Mouse (Mus musculus) intestine, embryonic 15.5 days (tissue): ENCODE data around the gene Npcd. TPM values are rescaled to one million over a fixed set of nuclear protein-coding genes. Genes with fewer than 3 reads are reported as not detected.

Experiments
- ATAC-seq: fragments of 200-750 bp; cut with Nextera tagmentation; 2 replicates; pipeline ENCODE4 v1.8.0; 2017; ENCODE audit warnings: moderate TSS enrichment, moderate library complexity
- H3K27ac ChIP-seq: fragments of 300-500 bp; sonication (generic); 2 replicates; pipeline ENCODE4 v1.5.1; 2015; ENCODE audit warnings: mild to moderate bottlenecking, inconsistent platforms
- H3K27me3 ChIP-seq: fragments of 300-500 bp; sonication (generic); replicated peaks from 2 replicates; pipeline ENCODE4 v1.6.1; 2015; ENCODE audit warnings: inconsistent platforms
- H3K36me3 ChIP-seq: fragments of 300-500 bp; sonication (generic); 2 replicates; pipeline ENCODE4 v1.6.1; 2015; ENCODE audit warnings: inconsistent platforms
- H3K4me1 ChIP-seq: fragments of 300-500 bp; sonication (generic); replicated peaks from 2 replicates; pipeline ENCODE4 v1.6.1; 2015; ENCODE audit warnings: inconsistent platforms
- H3K4me2 ChIP-seq: fragments of 300-500 bp; sonication (generic); replicated peaks from 2 replicates; pipeline ENCODE4 v1.6.1; 2015; ENCODE audit warnings: mild to moderate bottlenecking, inconsistent platforms
- H3K4me3 ChIP-seq: fragments of 300-500 bp; sonication (generic); replicated peaks from 2 replicates; pipeline ENCODE4 v1.5.1; 2015; ENCODE audit warnings: inconsistent platforms
- H3K9ac ChIP-seq: fragments of 300-500 bp; sonication (generic); 2 replicates; pipeline ENCODE4 v1.6.1; 2015; ENCODE audit warnings: inconsistent platforms
- H3K9me3 ChIP-seq: fragments of 300-500 bp; sonication (generic); 2 replicates; pipeline ENCODE4 v1.6.1; 2016; ENCODE audit warnings: inconsistent platforms
- WGBS: fragments of 180-500 bp; shearing (Covaris S2); methylation state at CpG from one replicate; pipeline ENCODE4 v1.1.7; 2015; 5-methylcytosine and 5-hydroxymethylcytosine counted together
- polyA plus RNA-seq: library from polyadenylated mRNA; unstranded; fragments of >200 nt; fragmentation: Nextera tagmentation; extraction: Ambion mirVana; gene quantifications from 2 replicates; pipeline ENCODE4 v1.2.1, GENCODE M21; 2015

Gene Npcd
- polyA plus RNA-seq, 1 experiment from 2014 or later, result 0.23 TPM

DNA sequence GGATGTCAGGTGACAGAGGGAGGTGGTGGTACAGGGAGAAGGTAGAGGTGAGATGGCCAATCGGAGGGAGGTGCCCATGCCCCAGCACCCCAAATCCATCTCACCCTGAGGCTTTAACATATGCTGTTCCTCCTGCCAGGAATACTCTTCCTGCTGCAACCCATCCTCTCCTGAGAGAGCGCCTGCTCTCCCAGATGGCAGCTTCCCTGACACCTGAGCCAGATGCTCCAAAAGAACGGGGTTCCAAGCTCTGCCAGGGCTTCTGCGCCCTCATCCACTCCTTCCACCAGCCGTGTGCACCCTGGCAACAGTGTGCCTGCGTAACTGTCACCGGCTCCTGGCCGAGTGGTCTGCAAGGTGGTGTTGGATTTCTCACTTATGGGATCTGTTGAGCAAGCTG lies 36.4 kb downstream of the Npcd start:
- H3K27me3 ChIP-seq, result peaks cover 20% of the 10 kb centered on the region
- H3K9ac ChIP-seq, result no peak overlapping the region
- ATAC-seq, result no peak
- no peak overlapping the region for H3K27ac ChIP-seq
- H3K4me1 ChIP-seq, result no peaks in the 10 kb centered on the region
- H3K4me2 ChIP-seq, result no peak overlapping the region
- no peaks in the 10 kb centered on the region for H3K36me3 ChIP-seq
- H3K4me3 ChIP-seq, result no peak overlapping the region
- no peaks in the 10 kb centered on the region for H3K9me3 ChIP-seq
- WGBS, result 82% methylated on average over 8 of the region's 8 CpGs

DNA sequence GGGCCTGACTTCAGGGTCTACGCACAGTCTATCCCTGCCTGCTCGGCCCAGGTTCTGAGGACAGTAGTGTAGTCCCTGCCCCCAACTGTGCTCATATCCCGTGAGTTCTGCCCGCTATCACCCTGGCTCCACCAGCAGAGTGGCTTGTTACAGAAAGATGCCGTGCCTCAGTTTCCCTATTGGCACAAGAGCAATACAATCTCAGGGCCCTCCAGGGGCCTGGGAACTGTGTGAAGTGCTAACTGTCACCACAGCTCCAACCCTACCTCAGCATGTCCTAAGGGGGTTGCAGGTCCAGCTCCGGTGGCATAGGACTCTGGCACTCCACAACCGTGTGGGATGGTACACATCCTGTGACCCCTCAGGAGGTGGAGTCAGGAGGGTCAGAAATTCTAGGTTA lies 36.9 kb downstream of the Npcd start:
- H3K36me3 ChIP-seq, result no peaks in the 10 kb centered on the region
- no peak for ATAC-seq
- H3K9me3 ChIP-seq, result no peaks in the 10 kb centered on the region
- no peak overlapping the region for H3K27ac ChIP-seq
- H3K9ac ChIP-seq, result no peak overlapping the region
- H3K27me3 ChIP-seq, result peaks cover 14% of the 10 kb centered on the region
- no peak overlapping the region for H3K4me3 ChIP-seq
- 81% methylated on average over 7 of the region's 7 CpGs for WGBS
- H3K4me1 ChIP-seq, result no peaks in the 10 kb centered on the region
- no peak overlapping the region for H3K4me2 ChIP-seq

DNA sequence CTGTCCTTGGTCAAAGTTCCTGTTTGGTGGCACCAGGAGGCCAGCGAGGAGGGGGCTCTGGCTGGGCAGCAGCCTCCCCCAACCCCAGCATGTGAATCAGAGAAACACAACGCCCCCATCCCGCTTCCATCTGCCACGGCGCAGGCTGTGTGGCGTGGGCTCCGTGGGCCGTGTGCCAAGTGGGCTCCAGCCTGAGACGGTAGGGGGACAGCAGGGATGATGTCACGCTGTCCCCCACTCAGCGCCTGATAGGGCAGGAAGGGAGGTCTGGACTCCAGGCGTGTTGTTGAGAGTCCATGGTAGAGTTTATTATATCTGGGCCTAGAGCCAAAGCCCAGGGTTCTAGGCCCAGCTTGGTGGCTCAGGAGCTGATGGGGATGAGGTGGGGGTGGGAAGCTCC lies 37.8 kb downstream of the Npcd start:
- Histone ChIP-seq H3K4me1 (no peaks in the 10 kb centered on the region), H3K36me3 (no peaks in the 10 kb centered on the region), H3K27me3 (peaks cover 6% of the 10 kb centered on the region; the same call in 1 of the 2 replicates), H3K4me2 (no peak overlapping the region), H3K4me3 (no peak overlapping the region), H3K9me3 (no peaks in the 10 kb centered on the region), H3K9ac (no peak overlapping the region), H3K27ac (no peak overlapping the region)
- ATAC-seq, result no peak
- WGBS, result 83% methylated on average over 12 of the region's 12 CpGs

- no peak for ATAC-seq
- Histone ChIP-seq H3K27ac (no peak overlapping the region), H3K4me1 (no peaks in the 10 kb centered on the region), H3K9ac (no peak overlapping the region), H3K4me3 (no peak overlapping the region), H3K4me2 (no peak overlapping the region), H3K9me3 (no peaks in the 10 kb centered on the region), H3K27me3 (no peaks in the 10 kb centered on the region; the same call in 1 of the 2 replicates), H3K36me3 (no peaks in the 10 kb centered on the region)
- WGBS, result 24% methylated on average over 20 of the region's 20 CpGs
Measured at GRCm38 (mm10) chr15:79794173-79794572, 39.9 kb downstream of the Npcd start.

DNA sequence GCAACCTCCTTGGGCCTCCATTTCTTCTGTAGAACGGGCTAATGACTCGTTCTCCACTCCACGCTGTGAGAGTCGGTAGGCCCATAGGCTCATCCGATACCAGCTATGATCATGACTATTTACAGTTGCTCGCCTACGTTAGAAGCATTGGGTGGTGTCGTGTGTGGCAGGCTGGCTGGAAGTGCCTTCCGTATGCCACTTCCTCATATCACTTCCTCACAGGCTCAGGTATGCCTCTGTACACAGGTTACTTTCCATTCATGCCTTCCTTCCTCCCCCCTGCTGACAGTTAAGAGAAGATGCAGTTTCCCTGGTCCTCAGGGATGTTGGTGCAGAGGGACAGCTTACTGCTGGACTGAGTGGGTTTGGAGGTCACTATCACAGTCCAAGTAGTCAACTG lies 41.0 kb downstream of the Npcd start:
- Histone ChIP-seq H3K27ac (no peak overlapping the region), H3K4me2 (no peak overlapping the region), H3K9me3 (no peaks in the 10 kb centered on the region), H3K27me3 (no peaks in the 10 kb centered on the region; the same call in 1 of the 2 replicates), H3K4me3 (no peak overlapping the region), H3K36me3 (no peaks in the 10 kb centered on the region), H3K4me1 (no peaks in the 10 kb centered on the region), H3K9ac (no peak overlapping the region)
- no peak for ATAC-seq
- 92% methylated on average over 9 of the region's 9 CpGs for WGBS

GRCm38 (mm10) chr15:79792455-79792854 lies 41.6 kb downstream of the Npcd start:
- 19% methylated on average over 19 of the region's 19 CpGs for WGBS

DNA sequence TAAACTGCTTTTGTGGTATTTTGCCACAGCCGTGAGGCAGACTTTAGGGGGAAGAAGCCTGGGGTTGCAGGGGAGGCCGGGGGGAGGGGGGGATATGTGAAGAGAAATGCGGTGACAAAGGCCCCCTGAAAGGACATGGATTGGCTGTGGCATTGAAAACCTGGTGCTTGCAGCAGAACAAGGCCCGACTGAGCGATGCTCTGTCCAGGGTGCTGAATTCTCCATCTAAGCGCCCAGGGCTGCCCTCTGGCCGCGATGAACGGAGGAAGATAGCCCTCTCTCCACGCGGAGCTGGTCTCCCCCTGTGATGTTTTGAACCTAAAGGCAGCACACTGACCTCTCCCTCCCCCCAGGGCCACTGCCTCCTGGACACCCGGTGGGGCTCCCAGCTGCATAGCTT lies 42.5 kb downstream of the Npcd start:
- no peak overlapping the region for H3K4me2 ChIP-seq
- no peaks in the 10 kb centered on the region for H3K36me3 ChIP-seq
- H3K27ac ChIP-seq, result no peak overlapping the region
- H3K4me1 ChIP-seq, result no peaks in the 10 kb centered on the region
- 0 out of 2 replicates have a peak, but pooled peaks have one; percentile 34 for ATAC-seq
- WGBS, result 3% methylated on average over 12 of the region's 12 CpGs
- peaks cover 4% of the 10 kb centered on the region; the same call in 1 of the 2 replicates for H3K27me3 ChIP-seq
- H3K9ac ChIP-seq, result no peak overlapping the region
- no peak overlapping the region for H3K4me3 ChIP-seq
- no peaks in the 10 kb centered on the region for H3K9me3 ChIP-seq

More at GRCm38 (mm10) chr15:79792455-79792854, 41.6 kb downstream of the Npcd start:
- ATAC-seq, result no peak
- no peak overlapping the region for H3K4me2 ChIP-seq
- no peak overlapping the region for H3K4me3 ChIP-seq
- H3K27ac ChIP-seq, result no peak overlapping the region
- H3K27me3 ChIP-seq, result no peaks in the 10 kb centered on the region; the same call in 1 of the 2 replicates
- no peak overlapping the region for H3K9ac ChIP-seq
- H3K9me3 ChIP-seq, result no peaks in the 10 kb centered on the region
- no peaks in the 10 kb centered on the region for H3K4me1 ChIP-seq
- H3K36me3 ChIP-seq, result no peaks in the 10 kb centered on the region

- no peak overlapping the region for H3K4me2 ChIP-seq
- no peak overlapping the region for H3K27ac ChIP-seq
- no peaks in the 10 kb centered on the region for H3K4me1 ChIP-seq
- H3K9ac ChIP-seq, result no peak overlapping the region
- no peak overlapping the region for H3K4me3 ChIP-seq
- 82% methylated on average over 6 of the region's 6 CpGs for WGBS
- H3K27me3 ChIP-seq, result peaks cover 7% of the 10 kb centered on the region
- no peaks in the 10 kb centered on the region for H3K9me3 ChIP-seq
- H3K36me3 ChIP-seq, result no peaks in the 10 kb centered on the region
- no peak for ATAC-seq
Measured at GRCm38 (mm10) chr15:79790905-79791304, 43.1 kb downstream of the Npcd start.

DNA sequence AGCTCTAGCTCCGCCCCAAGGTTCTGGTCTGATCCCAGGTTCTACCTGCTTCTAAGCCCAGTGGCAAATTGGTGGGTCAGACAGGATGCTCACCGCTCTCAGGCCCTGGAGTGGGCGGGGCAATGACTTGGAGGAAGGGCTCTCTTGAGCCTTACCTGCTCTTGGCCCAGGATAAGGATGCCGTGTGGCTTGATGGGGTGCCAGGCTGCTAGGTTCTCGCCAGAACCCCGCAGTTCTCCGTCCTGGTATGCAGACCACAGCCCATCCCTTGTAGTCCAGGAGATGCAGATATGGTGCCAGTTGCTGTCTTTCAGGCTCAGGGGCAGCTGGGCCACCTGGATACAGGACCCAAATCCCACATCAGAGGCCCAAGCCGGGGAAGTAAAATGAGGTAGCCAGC lies 43.9 kb downstream of the Npcd start:
- Histone ChIP-seq H3K4me2 (no peak overlapping the region), H3K36me3 (no peaks in the 10 kb centered on the region), H3K9me3 (no peaks in the 10 kb centered on the region), H3K4me1 (no peaks in the 10 kb centered on the region), H3K9ac (no peak overlapping the region), H3K27me3 (peaks cover 7% of the 10 kb centered on the region), H3K4me3 (no peak overlapping the region), H3K27ac (no peak overlapping the region)
- no peak for ATAC-seq
- 55% methylated on average over 8 of the region's 8 CpGs for WGBS

DNA sequence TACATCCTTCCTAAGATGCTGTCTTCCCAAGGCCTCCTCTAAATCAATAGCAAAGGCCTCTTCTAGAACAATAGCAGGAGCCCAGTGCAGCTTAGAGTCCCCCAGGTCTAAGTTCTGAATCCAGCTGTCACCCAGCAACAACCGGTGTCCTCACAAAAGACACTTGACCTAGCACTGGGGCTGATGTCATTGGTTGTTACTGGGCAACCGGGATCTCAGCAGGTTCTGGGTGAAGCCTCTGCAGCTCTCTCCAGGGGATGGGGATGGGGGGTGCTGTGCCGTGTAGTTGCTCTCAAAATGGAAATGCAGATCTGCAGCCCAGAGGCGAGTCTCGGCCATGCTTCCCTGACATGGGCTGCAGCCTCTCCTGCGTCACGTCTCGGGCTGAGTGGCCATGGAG lies 46.2 kb downstream of the Npcd start:
- 55% methylated on average over 8 of the region's 8 CpGs for WGBS
- no peaks in the 10 kb centered on the region for H3K4me1 ChIP-seq
- peaks cover 7% of the 10 kb centered on the region for H3K27me3 ChIP-seq
- H3K36me3 ChIP-seq, result no peaks in the 10 kb centered on the region
- no peak for ATAC-seq
- H3K4me3 ChIP-seq, result no peak overlapping the region
- no peak overlapping the region for H3K4me2 ChIP-seq
- H3K27ac ChIP-seq, result no peak overlapping the region
- H3K9ac ChIP-seq, result no peak overlapping the region
- no peaks in the 10 kb centered on the region for H3K9me3 ChIP-seq

DNA sequence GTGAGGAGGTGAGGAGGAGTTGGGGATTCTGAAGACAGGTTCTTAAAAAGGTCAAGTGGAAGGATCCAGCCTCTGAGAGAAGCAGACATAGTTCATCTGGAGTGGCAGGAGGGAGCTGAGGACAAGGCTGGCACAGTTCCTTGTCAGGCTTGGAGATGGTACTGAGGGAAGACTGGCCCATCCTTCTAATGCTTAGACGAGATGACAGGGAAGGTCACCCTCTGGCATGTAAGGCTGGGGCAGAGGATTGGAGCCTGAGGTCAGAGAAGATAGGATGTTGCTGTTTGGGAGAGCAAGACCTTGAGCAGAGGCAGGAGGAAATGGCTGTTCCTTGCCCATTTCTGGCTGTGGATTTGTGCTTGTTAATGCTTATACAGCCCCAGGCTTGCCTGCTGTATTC lies 49.0 kb downstream of the Npcd start:
- WGBS, result 58% methylated on average over 1 of the region's 1 CpGs
- H3K9ac ChIP-seq, result no peak overlapping the region
- no peak for ATAC-seq

DNA sequence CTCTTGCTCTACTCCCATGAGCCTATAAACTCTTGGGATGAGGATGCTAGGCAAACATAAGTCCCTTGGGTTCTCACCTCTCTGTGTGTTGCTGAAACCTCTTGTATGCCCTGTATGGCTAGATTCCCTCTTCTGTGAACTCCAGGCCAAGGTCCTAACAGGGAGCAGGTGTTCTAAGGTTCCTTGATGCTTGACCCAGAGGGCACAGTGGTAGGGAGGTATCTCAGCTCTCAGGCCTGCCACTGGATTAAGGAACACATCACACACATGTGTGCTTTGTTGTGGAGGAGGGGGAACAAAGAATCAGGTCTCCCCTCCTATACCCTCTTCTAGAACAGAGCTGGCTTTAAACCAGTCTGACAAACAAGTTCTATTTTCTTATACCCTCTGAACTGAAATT lies 56.3 kb downstream of the Npcd start, which contains the start of gene Dnal4:
TSS of gene Dnal4 (minus strand) at position 101 of the 400 bp plus-strand sequence.
- Histone ChIP-seq H3K27ac (no peak within 1 kb of the TSS), H3K4me3 (no peak within 1 kb of the TSS), H3K36me3 (no peaks in the 10 kb centered on the region), H3K4me2 (no peak within 1 kb of the TSS), H3K4me1 (peaks cover 8% of the 10 kb centered on the region), H3K9me3 (no peaks in the 10 kb centered on the region), H3K9ac (no peak within 1 kb of the TSS), H3K27me3 (0 out of 2 replicates have a peak, but pooled peaks cover 4% of the 10 kb centered on the region)
- no peak for ATAC-seq

More for the DNA sequence above, 49.0 kb downstream of the Npcd start:
- H3K4me3 ChIP-seq, result no peak overlapping the region
- H3K27ac ChIP-seq, result no peak overlapping the region
- peaks cover 11% of the 10 kb centered on the region; the same call in 1 of the 2 replicates for H3K27me3 ChIP-seq
- H3K4me1 ChIP-seq, result no peaks in the 10 kb centered on the region
- no peaks in the 10 kb centered on the region for H3K36me3 ChIP-seq
- no peak overlapping the region for H3K4me2 ChIP-seq
- H3K9me3 ChIP-seq, result no peaks in the 10 kb centered on the region

GRCm38 (mm10) chr15:79775662-79776061 lies 58.4 kb downstream of the Npcd start:
- Histone ChIP-seq H3K27ac (no peak overlapping the region), H3K4me1 (peaks cover 14% of the 10 kb centered on the region), H3K9ac (no peak overlapping the region), H3K4me3 (no peak overlapping the region), H3K4me2 (no peak overlapping the region), H3K9me3 (no peaks in the 10 kb centered on the region), H3K27me3 (no peaks in the 10 kb centered on the region), H3K36me3 (no peaks in the 10 kb centered on the region)
- ATAC-seq, result no peak
- 62% methylated on average over 7 of the region's 7 CpGs for WGBS
